Mouse (Mus musculus) CD8-positive naive resting alpha-beta T cell, adult 2 months (primary cell): ENCODE data around the gene Rbm42.

Source experiments
- DNase-seq, 2 experiments: peaks; one replicate each; pipeline ENCODE4 v3.0.0; 2022; ENCODE audit warnings: low read depth in 2 of 2, low spot score in 2 of 2

The Rbm42 gene

GRCm38 (mm10) chr7:30618658-30619057 is 31.5 kb downstream of the Rbm42 start:
- no peak for DNase-seq

GRCm38 (mm10) chr7:30615049-30615760 is 34.9 kb downstream of the Rbm42 start:
- no peak for DNase-seq

- no peak for DNase-seq
Measured at GRCm38 (mm10) chr7:30614454-30614853, 35.7 kb downstream of the Rbm42 start.

GRCm38 (mm10) chr7:30613529-30614112 is 36.5 kb downstream of the Rbm42 start:
- DNase-seq = peak; percentile 36 to 53

GRCm38 (mm10) chr7:30612654-30613402 is 37.3 kb downstream of the Rbm42 start, which contains the start of gene Upk1a:
Gene Upk1a (minus strand): TSS chr7:30612847.
- no peak for DNase-seq

GRCm38 (mm10) chr7:30610043-30610442 is 40.1 kb downstream of the Rbm42 start:
- no peak for DNase-seq

- no peak for DNase-seq
Measured at GRCm38 (mm10) chr7:30608476-30608875, 41.6 kb downstream of the Rbm42 start.

GRCm38 (mm10) chr7:30607706-30608309 is 42.3 kb downstream of the Rbm42 start:
- DNase-seq = peak; percentile 48 to 67

GRCm38 (mm10) chr7:30604944-30605343 is 45.2 kb downstream of the Rbm42 start:
- DNase-seq = no peak

GRCm38 (mm10) chr7:30604424-30604823 is 45.7 kb downstream of the Rbm42 start:
- no peak for DNase-seq

GRCm38 (mm10) chr7:30602583-30602982 is 47.5 kb downstream of the Rbm42 start:
- no peak for DNase-seq

GRCm38 (mm10) chr7:30600651-30601050 is 49.5 kb downstream of the Rbm42 start:
- no peak for DNase-seq

- peak in 1 of 2 experiments; percentile 14 for DNase-seq
Measured at GRCm38 (mm10) chr7:30599933-30600353, 50.2 kb downstream of the Rbm42 start.

GRCm38 (mm10) chr7:30598786-30599185 is 51.3 kb downstream of the Rbm42 start, which contains the start of gene Zbtb32:
Gene Zbtb32 (minus strand): TSS chr7:30598909.
- DNase-seq = no peak

- DNase-seq = no peak
Measured at GRCm38 (mm10) chr7:30596811-30597210, 53.3 kb downstream of the Rbm42 start.

- no peak for DNase-seq
Measured at GRCm38 (mm10) chr7:30596093-30596492, 54.0 kb downstream of the Rbm42 start.

- DNase-seq = no peak
Measured at GRCm38 (mm10) chr7:30594510-30595024, 55.5 kb downstream of the Rbm42 start.

- no peak for DNase-seq
Measured at GRCm38 (mm10) chr7:30593579-30594509, 56.3 kb downstream of the Rbm42 start.

GRCm38 (mm10) chr7:30592772-30593423 is 57.2 kb downstream of the Rbm42 start:
- DNase-seq = no peak

GRCm38 (mm10) chr7:30591605-30591951 is 58.5 kb downstream of the Rbm42 start:
- DNase-seq = no peak
